Comparison of ENCODE assay signal across 8 mouse cellular contexts in genomic region chr17:3082756-3083749, GRCm38 (mm10). TPM values are rescaled to one million over a fixed set of nuclear protein-coding genes. Genes with fewer than 3 reads are reported as not detected.
DNase-seq lines count a peak whose midpoint lies in the region; ATAC-seq and TF ChIP-seq lines count a peak whose summit lies in the region.
"Not testable (repeated sequence)": the region's sequence is repeated elsewhere in the genome, so short reads cannot be mapped to it uniquely, and the experiment has no call there.

No protein-coding gene starts in this region.

- not testable (repeated sequence) for H3K9me3 ChIP-seq in MEL (replicated peaks; ENCODE audit: insufficient read depth, low read length); hindbrain, embryonic 16.5 days (ENCODE audit: control insufficient read depth, low read length); lung, embryonic 16.5 days (ENCODE audit: control insufficient read depth, low read length)

- not testable (repeated sequence) for TF ChIP-seq POLR2A in MEL (IDR thresholded peaks at IDR 0.05; ENCODE audit: control insufficient read depth in 1 of 2, insufficient read depth in 1 of 2, low read depth in 1 of 2, low read length in 2 of 2, poor library complexity in 1 of 2)

- not testable (repeated sequence) for H3K27ac ChIP-seq in MEL (ENCODE audit: control insufficient read depth, low read depth, low read length); lung, embryonic 16.5 days (ENCODE audit: low read length)
- peak overlapping the region; percentile 48; the same call in 1 of the 2 replicates for H3K27ac ChIP-seq in hindbrain, embryonic 16.5 days (ENCODE audit: low read depth, low read length)

- WGBS in hindbrain, embryonic 16.5 days = 2% methylated on average over 25 of the region's 25 CpGs
- 5% methylated on average over 24 of the region's 25 CpGs for WGBS in lung, embryonic 16.5 days

- not testable (repeated sequence) for H3K4me1 ChIP-seq in MEL (ENCODE audit: control insufficient read depth in 1 of 2, insufficient read depth in 2 of 2, low read length in 2 of 2); hindbrain, embryonic 16.5 days (ENCODE audit: control insufficient read depth, insufficient read depth, low read depth, low read length); lung, embryonic 16.5 days (replicated peaks; ENCODE audit: control insufficient read depth, insufficient read depth, low read length)

- peak overlapping the region; percentile 65 for H3K9ac ChIP-seq in MEL (ENCODE audit: control insufficient read depth, low read depth, low read length, poor library complexity, severe bottlenecking)
- H3K9ac ChIP-seq in hindbrain, embryonic 16.5 days (ENCODE audit: low read depth, low read length); lung, embryonic 16.5 days (ENCODE audit: low read length): not testable (repeated sequence)

- not testable (repeated sequence) for H3K79me2 ChIP-seq in MEL (ENCODE audit: control insufficient read depth, insufficient read depth, low read length, poor library complexity)

- H3K36me3 ChIP-seq in MEL (ENCODE audit: control insufficient read depth in 1 of 2, insufficient read depth in 2 of 2, low read length in 2 of 2); hindbrain, embryonic 16.5 days (ENCODE audit: control insufficient read depth, insufficient read depth, low read length); lung, embryonic 16.5 days (ENCODE audit: control insufficient read depth, insufficient read depth, low read length): not testable (repeated sequence)

- 0 out of 2 replicates have a peak, but pooled peaks have one; percentile 0 for ATAC-seq in hindbrain, embryonic 16.5 days
- ATAC-seq in lung, embryonic 16.5 days (ENCODE audit: low read depth) = not testable (repeated sequence)

- H3K4me3 ChIP-seq in MEL (ENCODE audit: control insufficient read depth in 1 of 2, insufficient read depth in 1 of 2, low read depth in 2 of 2, low read length in 2 of 2) = peak overlapping the region; percentile 60 to 87
- peak overlapping the region; percentile 50 for H3K4me3 ChIP-seq in hindbrain, embryonic 16.5 days (ENCODE audit: low read length)
- H3K4me3 ChIP-seq in lung, embryonic 16.5 days (ENCODE audit: low read length) = peak overlapping the region; percentile 61

- H3K27me3 ChIP-seq in MEL (ENCODE audit: control insufficient read depth in 1 of 2, insufficient read depth in 2 of 2, low read length in 2 of 2); hindbrain, embryonic 16.5 days (replicated peaks; ENCODE audit: control insufficient read depth, insufficient read depth, low read length); lung, embryonic 16.5 days (ENCODE audit: control insufficient read depth, insufficient read depth, low read depth, low read length): not testable (repeated sequence)

- not testable (repeated sequence) for TF ChIP-seq RAD21 in MEL (IDR thresholded peaks at IDR 0.05; ENCODE audit: low read depth, low read length)

- peak overlapping the region; percentile 44 for H3K4me2 ChIP-seq in hindbrain, embryonic 16.5 days (ENCODE audit: low read length)
- peak overlapping the region; percentile 46 for H3K4me2 ChIP-seq in lung, embryonic 16.5 days (ENCODE audit: low read depth, low read length)

- TF ChIP-seq CTCF in MEL (IDR thresholded peaks at IDR 0.05 in 2 of 3, conservative IDR thresholded peaks at IDR 0.05 in 1 of 3; ENCODE audit: control insufficient read depth in 1 of 3, insufficient read depth in 1 of 3, low read depth in 2 of 3, low read length in 3 of 3, poor library complexity in 1 of 3, severe bottlenecking in 1 of 3) = peak; percentile 31 to 55 (median 33)

- not testable (repeated sequence) for TF ChIP-seq EP300 in MEL (IDR thresholded peaks at IDR 0.05; ENCODE audit: low read depth in 1 of 2, low read length in 2 of 2)

- peak; percentile 76 for DNase-seq in MEL (ENCODE audit: low read depth, low spot score)
- DNase-seq in cerebellum, adult 9-11 months = peak; percentile 85
- peak; percentile 39 to 52 for DNase-seq in frontal cortex, postnatal 25 days (ENCODE audit: low spot score in 2 of 2)
- DNase-seq in layer of hippocampus, postnatal 25 days (ENCODE audit: extremely low spot score in 1 of 2, low spot score in 1 of 2) = peak; percentile 33 to 52
- peak; percentile 47 for DNase-seq in ovary, postnatal 14 days (ENCODE audit: low spot score)
- peak; percentile 64 for DNase-seq in thymus, postnatal 0 days (ENCODE audit: low spot score)

TF ChIP-seq in MEL, 35 proteins besides CTCF, POLR2A, EP300 and RAD21:
- peak; percentile 90 for TF ChIP-seq ZNF384 (IDR thresholded peaks at IDR 0.05; ENCODE audit: low read depth, low read length)

RNA-seq across cellular contexts. Expression of gene Scaf8, which starts 31.7 kb away (rescaled TPM):
- 14.4 and 14.8 TPM in 2 replicates for total RNA-seq in MEL (2012; rRNA removed)
- polyA plus RNA-seq in MEL (2012; ENCODE audit: insufficient read depth in 1 of 2, insufficient read length in 2 of 2, low read depth in 1 of 2, low replicate concordance in 2 of 2, missing spikeins in 1 of 2) = 10 to 100 TPM in 1 of 2 experiments, not detected in 1; 24.6 TPM
- polyA plus RNA-seq in hindbrain, embryonic 16.5 days (2015; fragmentation: Nextera tagmentation; extraction: Ambion mirVana) = 11.9 and 15.2 TPM in 2 replicates
- total RNA-seq in layer of hippocampus, postnatal 25 days (2021) = 10 to 100 TPM; 49.9 to 58.4 TPM
- polyA plus RNA-seq in lung, embryonic 16.5 days (2015; fragmentation: Nextera tagmentation; extraction: Ambion mirVana) = 16.0 and 18.1 TPM in 2 replicates
- polyA plus RNA-seq in thymus, postnatal 0 days (2015; fragmentation: Nextera tagmentation; extraction: Ambion mirVana) = 19.1 and 19.2 TPM in 2 replicates
